Mouse (Mus musculus) midbrain, embryonic 16.5 days (tissue): ENCODE measurements around the gene Fermt2. TPM values are rescaled to one million over a fixed set of nuclear protein-coding genes. Genes with fewer than 3 reads are reported as not detected.
"Not testable (repeated sequence)": the region's sequence is repeated elsewhere in the genome, so short reads cannot be mapped to it uniquely, and the experiment has no call there.

Experiments used
- ATAC-seq: fragments of 200-750 bp; cut with Nextera tagmentation; 2 replicates; pipeline ENCODE4 v1.8.0; 2017; ENCODE audit warnings: moderate TSS enrichment
- H3K27ac ChIP-seq: fragments of 300-500 bp; sonication (generic); 2 replicates; pipeline ENCODE4 v1.5.1; 2014; ENCODE audit warnings: mild to moderate bottlenecking, low read length, mixed read lengths
- H3K27me3 ChIP-seq: fragments of 300-500 bp; sonication (generic); 2 replicates; pipeline ENCODE4 v1.6.1; 2014; ENCODE audit warnings: low read depth, low read length, mixed read lengths; ENCODE audit not compliant: control insufficient read depth, insufficient read depth
- H3K36me3 ChIP-seq: fragments of 300-500 bp; sonication (generic); 2 replicates; pipeline ENCODE4 v1.6.1; 2014; ENCODE audit warnings: mild to moderate bottlenecking, low read length, moderate library complexity, mixed read lengths; ENCODE audit not compliant: control insufficient read depth, insufficient read depth
- H3K4me1 ChIP-seq: fragments of 300-500 bp; sonication (generic); 2 replicates; pipeline ENCODE4 v1.6.1; 2014; ENCODE audit warnings: mild to moderate bottlenecking, low read length, mixed read lengths; ENCODE audit not compliant: control insufficient read depth, insufficient read depth
- H3K4me2 ChIP-seq: fragments of 300-500 bp; sonication (generic); 2 replicates; pipeline ENCODE4 v1.6.1; 2014; ENCODE audit warnings: mild to moderate bottlenecking, low read length, mixed read lengths
- H3K4me3 ChIP-seq: fragments of 300-500 bp; sonication (generic); 2 replicates; pipeline ENCODE4 v1.5.1; 2014; ENCODE audit warnings: low read depth, mild to moderate bottlenecking, low read length, moderate library complexity, mixed read lengths
- H3K9ac ChIP-seq: fragments of 300-500 bp; sonication (generic); 2 replicates; pipeline ENCODE4 v1.6.1; 2014; ENCODE audit warnings: low read depth, low read length, mixed read lengths
- H3K9me3 ChIP-seq: fragments of 300-500 bp; sonication (generic); replicated peaks from 2 replicates; pipeline ENCODE4 v1.6.1; 2014; ENCODE audit warnings: mild to moderate bottlenecking, low read length, mixed read lengths; ENCODE audit not compliant: control insufficient read depth, poor library complexity, severe bottlenecking
- WGBS: fragments of 180-500 bp; shearing (Covaris S2); extraction: QIAGEN DNeasy Blood & Tissue Kit; methylation state at CpG from one replicate; pipeline ENCODE4 v1.1.7; 2014; 5-methylcytosine and 5-hydroxymethylcytosine counted together
- polyA plus RNA-seq: library from polyadenylated mRNA; unstranded; fragments of >200 nt; fragmentation: Nextera tagmentation; extraction: Ambion mirVana; gene quantifications from 2 replicates; pipeline ENCODE4 v1.2.1, GENCODE M21; 2015

Fermt2 gene
- polyA plus RNA-seq, 1 experiment from 2014 or later = 66.4 TPM

DNA sequence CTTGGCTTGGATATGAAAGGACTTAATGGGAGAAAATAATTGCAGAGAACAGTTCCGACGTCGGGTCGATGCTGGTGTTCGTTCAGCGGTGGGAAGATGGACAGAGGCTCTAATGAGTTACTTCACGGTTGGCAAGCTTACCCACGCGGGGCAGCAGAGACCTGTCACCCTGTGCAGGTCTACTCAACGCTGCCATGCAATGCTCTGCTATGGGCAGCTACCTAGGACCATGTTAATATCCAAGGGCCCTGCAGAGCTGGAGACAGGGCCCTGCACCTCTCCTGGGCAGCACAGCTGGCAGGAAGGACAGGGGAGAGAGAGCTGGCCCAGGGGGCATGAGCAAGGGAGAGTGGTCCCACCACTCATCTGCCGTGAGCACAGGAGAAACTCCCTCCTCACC lies 29.9 kb downstream of the Fermt2 start:
- no peak overlapping the region for H3K9ac ChIP-seq
- H3K27ac ChIP-seq = no peak overlapping the region
- H3K27me3 ChIP-seq = no peaks in the 10 kb centered on the region
- WGBS = 76% methylated on average over 11 of the region's 11 CpGs
- no peaks in the 10 kb centered on the region for H3K9me3 ChIP-seq
- H3K4me3 ChIP-seq = no peak overlapping the region
- 0 out of 2 replicates have a peak, but pooled peaks have one; percentile 42 for ATAC-seq
- no peaks in the 10 kb centered on the region for H3K4me1 ChIP-seq
- no peak overlapping the region for H3K4me2 ChIP-seq
- no peaks in the 10 kb centered on the region for H3K36me3 ChIP-seq

GRCm38 (mm10) chr14:45497116-45497515 lies 32.8 kb downstream of the Fermt2 start:
- H3K4me3 ChIP-seq = no peak overlapping the region
- H3K27ac ChIP-seq = no peak overlapping the region
- no peak for ATAC-seq
- no peaks in the 10 kb centered on the region for H3K27me3 ChIP-seq
- no peak overlapping the region for H3K4me2 ChIP-seq
- no peaks in the 10 kb centered on the region for H3K36me3 ChIP-seq
- no peaks in the 10 kb centered on the region for H3K4me1 ChIP-seq
- no peak overlapping the region for H3K9ac ChIP-seq
- 76% methylated on average over 3 of the region's 3 CpGs for WGBS
- no peaks in the 10 kb centered on the region for H3K9me3 ChIP-seq

GRCm38 (mm10) chr14:45495810-45496209 lies 34.1 kb downstream of the Fermt2 start:
- not testable (repeated sequence) for H3K9me3 ChIP-seq, H3K36me3 ChIP-seq, H3K27ac ChIP-seq, H3K9ac ChIP-seq, H3K27me3 ChIP-seq, ATAC-seq, H3K4me2 ChIP-seq, H3K4me1 ChIP-seq, H3K4me3 ChIP-seq
- WGBS = 96% methylated on average over 14 of the region's 14 CpGs

DNA sequence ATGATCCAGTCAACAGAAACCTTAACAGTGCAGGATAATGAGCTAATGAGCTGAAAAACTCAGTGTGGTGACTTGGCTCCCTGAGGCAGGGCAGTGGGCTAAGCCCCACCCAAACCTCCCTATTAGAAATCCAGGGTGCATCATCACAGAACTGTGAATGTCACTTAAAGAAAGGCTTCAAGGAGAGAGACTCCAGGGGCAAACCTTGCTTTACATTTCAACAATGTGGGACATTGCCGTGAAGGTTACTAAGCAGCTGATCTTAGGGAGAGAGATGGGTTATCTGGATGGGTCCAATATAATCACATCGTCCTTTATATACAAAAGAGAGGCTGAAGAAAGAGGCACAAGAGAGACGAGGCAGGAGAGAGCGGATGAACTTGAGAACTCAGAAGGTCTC lies 36.0 kb downstream of the Fermt2 start:
- Histone ChIP-seq H3K9me3 (no peaks in the 10 kb centered on the region), H3K4me1 (no peaks in the 10 kb centered on the region), H3K4me3 (no peak overlapping the region), H3K27ac (no peak overlapping the region), H3K4me2 (no peak overlapping the region), H3K9ac (no peak overlapping the region), H3K36me3 (no peaks in the 10 kb centered on the region), H3K27me3 (no peaks in the 10 kb centered on the region)
- ATAC-seq = no peak
- WGBS = 98% methylated on average over 4 of the region's 4 CpGs

GRCm38 (mm10) chr14:45492668-45493067 lies 37.2 kb downstream of the Fermt2 start:
- Histone ChIP-seq H3K4me1 (no peaks in the 10 kb centered on the region), H3K9ac (no peak overlapping the region), H3K4me2 (no peak overlapping the region), H3K9me3 (no peaks in the 10 kb centered on the region), H3K4me3 (no peak overlapping the region), H3K27ac (no peak overlapping the region), H3K36me3 (no peaks in the 10 kb centered on the region), H3K27me3 (no peaks in the 10 kb centered on the region)
- ATAC-seq = no peak
- WGBS = 97% methylated on average over 4 of the region's 4 CpGs

DNA sequence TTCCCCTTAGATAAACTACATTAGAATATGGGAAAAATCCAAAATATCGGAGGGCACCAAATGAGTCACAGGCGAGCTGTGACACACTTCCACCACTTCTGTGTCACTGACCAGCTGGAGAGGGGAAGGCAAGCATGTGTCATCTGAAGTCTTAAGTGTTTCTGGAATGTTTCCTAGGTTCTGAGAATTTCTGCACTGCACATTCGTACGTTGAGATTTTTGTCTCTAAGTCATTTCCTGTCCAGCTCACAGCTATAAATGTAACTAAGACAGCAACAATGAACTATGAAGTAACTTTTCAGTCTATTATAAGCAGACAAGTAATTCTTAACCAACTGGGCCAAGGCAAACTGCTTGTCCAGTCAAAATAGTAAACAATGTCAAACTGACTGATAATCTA lies 37.9 kb downstream of the Fermt2 start:
- H3K9me3 ChIP-seq = no peaks in the 10 kb centered on the region
- ATAC-seq = no peak
- H3K9ac ChIP-seq = no peak overlapping the region
- H3K36me3 ChIP-seq = no peaks in the 10 kb centered on the region
- no peak overlapping the region for H3K27ac ChIP-seq
- 88% methylated on average over 4 of the region's 4 CpGs for WGBS
- H3K4me3 ChIP-seq = no peak overlapping the region
- H3K27me3 ChIP-seq = no peaks in the 10 kb centered on the region
- no peak overlapping the region for H3K4me2 ChIP-seq
- no peaks in the 10 kb centered on the region for H3K4me1 ChIP-seq

- H3K4me3 ChIP-seq, H3K9me3 ChIP-seq, H3K4me1 ChIP-seq, H3K9ac ChIP-seq, H3K4me2 ChIP-seq, H3K36me3 ChIP-seq, ATAC-seq, H3K27ac ChIP-seq, H3K27me3 ChIP-seq: not testable (repeated sequence)
- WGBS = 94% methylated on average over 2 of the region's 2 CpGs
These were observed 42.7 kb downstream of the Fermt2 start for GRCm38 (mm10) chr14:45487201-45487600.

DNA sequence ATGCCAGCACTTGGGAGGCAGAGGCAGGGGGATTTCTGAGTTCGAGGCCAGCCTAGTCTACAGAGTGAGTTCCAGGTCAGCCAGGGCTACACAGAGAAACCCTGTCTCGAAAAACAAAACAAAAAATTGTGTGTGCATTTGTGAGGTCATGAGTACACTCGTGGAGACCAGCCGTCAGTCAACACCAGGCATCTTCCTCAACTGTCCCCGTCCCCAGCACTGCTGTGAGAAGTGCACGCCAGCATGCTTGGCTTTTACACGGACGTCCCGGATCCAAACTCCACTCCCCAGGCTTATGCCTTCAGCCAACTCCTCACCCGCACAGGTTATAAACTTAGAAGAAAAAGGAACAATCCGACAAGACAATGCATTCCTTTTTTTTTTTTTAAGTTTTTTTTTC lies 46.6 kb downstream of the Fermt2 start:
- H3K4me1 ChIP-seq, ATAC-seq, H3K27me3 ChIP-seq, H3K4me3 ChIP-seq, H3K9me3 ChIP-seq, H3K4me2 ChIP-seq, H3K27ac ChIP-seq, H3K9ac ChIP-seq: not testable (repeated sequence)
- peaks cover 13% of the 10 kb centered on the region for H3K36me3 ChIP-seq
- 95% methylated on average over 11 of the region's 11 CpGs for WGBS

DNA sequence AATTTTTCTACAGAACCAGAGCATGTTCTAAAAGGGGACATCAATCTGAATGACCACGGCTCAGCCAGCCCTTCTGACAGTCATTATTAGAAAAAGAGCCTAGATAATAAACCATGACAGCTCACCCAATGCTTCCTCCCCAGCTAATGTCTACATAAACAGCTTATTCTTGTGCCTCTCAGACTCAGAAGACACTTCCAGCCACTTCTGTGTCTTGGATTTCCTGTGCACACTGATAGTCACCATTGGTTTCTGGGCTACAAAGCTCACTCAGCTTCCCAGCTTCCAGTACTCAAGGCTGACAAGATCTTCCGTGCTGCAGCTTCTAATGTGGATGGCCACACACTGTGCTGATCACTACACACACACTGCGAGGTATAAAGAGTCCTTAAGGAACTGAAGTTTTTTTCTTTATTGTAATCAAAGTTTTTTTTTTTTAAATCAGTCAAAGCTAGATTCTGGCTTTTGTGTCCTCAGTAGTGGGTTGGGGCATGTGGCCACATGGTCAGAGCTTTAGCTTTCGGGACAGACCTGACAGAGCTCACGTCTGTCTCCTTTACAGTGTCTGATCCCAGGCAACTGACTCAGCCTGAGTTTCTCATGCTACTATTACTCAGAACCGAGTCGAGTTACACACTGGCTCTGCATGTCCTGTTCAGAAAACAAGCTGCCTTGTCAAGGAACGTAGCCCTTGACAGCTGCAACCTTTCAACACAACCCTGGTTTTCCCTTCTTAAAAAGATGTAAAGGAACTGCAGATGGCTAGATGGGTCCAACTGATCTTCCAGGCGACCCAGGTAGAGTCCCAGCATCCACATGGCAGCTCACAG lies 50.7 kb downstream of the Fermt2 start:
- Histone ChIP-seq H3K4me3 (no peak overlapping the region), H3K27me3 (no peaks in the 10 kb centered on the region), H3K4me1 (no peaks in the 10 kb centered on the region), H3K27ac (no peak overlapping the region), H3K9me3 (no peaks in the 10 kb centered on the region), H3K4me2 (no peak overlapping the region), H3K9ac (no peak overlapping the region), H3K36me3 (peaks cover 20% of the 10 kb centered on the region)
- 66% methylated on average over 9 of the region's 9 CpGs for WGBS
- no peak for ATAC-seq
